Comparison of ENCODE assay signal across 22 mouse cellular contexts in genomic region chr11:67672140-67672539, GRCm38 (mm10). TPM values are rescaled to one million over a fixed set of nuclear protein-coding genes. Genes with fewer than 3 reads are reported as not detected.
DNase-seq lines count a peak whose midpoint lies in the region; ATAC-seq lines count a peak whose summit lies in the region.
"Had no signal": no experiment of that assay in that cellular context is flagged by ENCODE, and none has a peak within 500 bp of the region (broad histone marks: within the 10 kb centered on the region; RNA-seq: fewer than 3 reads in every experiment).

No protein-coding gene starts in this region.

- H3K4me2 ChIP-seq in liver, embryonic 11.5 days = no peak overlapping the region
- H3K4me2 ChIP-seq: forebrain, embryonic 12.5 days; hindbrain, embryonic 15.5 days; kidney, embryonic 15.5 days had no signal

- no peaks in the 10 kb centered on the region for H3K36me3 ChIP-seq in liver, embryonic 11.5 days (ENCODE audit: control insufficient read depth, insufficient read depth, low read length)
- H3K36me3 ChIP-seq: forebrain, embryonic 12.5 days; G1E; hindbrain, embryonic 15.5 days; kidney, embryonic 15.5 days had no signal

- H3K4me1 ChIP-seq in liver, embryonic 11.5 days (replicated peaks; ENCODE audit: control insufficient read depth, insufficient read depth, low read length) = no peaks in the 10 kb centered on the region
- H3K4me1 ChIP-seq: forebrain, embryonic 12.5 days had no signal

- no peak for ATAC-seq in liver, embryonic 11.5 days (replicated peaks; ENCODE audit: low FRiP score)
- ATAC-seq: CD4-positive, CD25-positive, alpha-beta regulatory T cell, adult 4 months; intestine, embryonic 16.5 days had no signal

- 71% methylated on average over 5 of the region's 5 CpGs for WGBS in liver, embryonic 11.5 days

- intact Hi-C loops in heart, postnatal 36 days (cut with DNase I) = no loop called here

- no peaks in the 10 kb centered on the region for H3K9me3 ChIP-seq in liver, embryonic 11.5 days (ENCODE audit: control insufficient read depth, low read length)
- H3K9me3 ChIP-seq: forebrain, embryonic 12.5 days; hindbrain, embryonic 15.5 days; kidney, embryonic 15.5 days had no signal

- H3K9ac ChIP-seq in liver, embryonic 11.5 days (ENCODE audit: low read depth, low read length) = no peak overlapping the region
- H3K9ac ChIP-seq: forebrain, embryonic 12.5 days; hindbrain, embryonic 15.5 days; kidney, embryonic 15.5 days had no signal

- H3K27me3 ChIP-seq in liver, embryonic 11.5 days (replicated peaks; ENCODE audit: control insufficient read depth, insufficient read depth, low read length) = no peaks in the 10 kb centered on the region
- H3K27me3 ChIP-seq: forebrain, embryonic 12.5 days; hindbrain, embryonic 15.5 days; kidney, embryonic 15.5 days had no signal

- no peak overlapping the region for H3K27ac ChIP-seq in liver, embryonic 11.5 days (ENCODE audit: low read depth, low read length)
- H3K27ac ChIP-seq: forebrain, embryonic 12.5 days; hindbrain, embryonic 15.5 days; kidney, embryonic 15.5 days had no signal

- peak; percentile 68 for DNase-seq in cerebellum, adult 11-12 months
- DNase-seq in cerebellum, adult 8-10 months = no peak
- DNase-seq in heart, adult 18-20 months = peak; percentile 21 to 23
- no peak for DNase-seq in heart, postnatal 36 days
- DNase-seq in right cerebral cortex, adult 18-20 months = peak; percentile 77
- no peak for DNase-seq in right cerebral cortex, postnatal 10 days (ENCODE audit: low spot score in 2 of 2)
- DNase-seq in liver, embryonic 11.5 days (ENCODE audit: low spot score) = no peak
- no peak for DNase-seq in layer of hippocampus, postnatal 14 days (ENCODE audit: low spot score in 2 of 2)
- DNase-seq: liver; lung, adult 2 months; lung, postnatal 36 days; thymus, postnatal 25 days had no signal

- H3K4me3 ChIP-seq in liver, embryonic 11.5 days (ENCODE audit: low read depth, low read length) = no peak overlapping the region
- H3K4me3 ChIP-seq: forebrain, embryonic 12.5 days; hindbrain, embryonic 15.5 days; kidney, embryonic 15.5 days had no signal

RNA-seq across cellular contexts. Expression of gene Rcvrn, which starts 23.0 kb away (rescaled TPM):
- not detected for total RNA-seq in heart, adult 18-20 months (2021)
- not detected for total RNA-seq in heart, postnatal 36 days (2021)
- not detected in 2 replicates for polyA plus RNA-seq in liver, embryonic 11.5 days (2014; fragmentation: Nextera tagmentation; extraction: Ambion mirVana)
- 1 to 10 TPM; 1.7 to 2.4 TPM for total RNA-seq in layer of hippocampus, postnatal 14 days (2021)
- total RNA-seq: G1E; granulocyte monocyte progenitor cell, adult 5-6 weeks; midbrain, postnatal 0 days had no signal
- polyA plus RNA-seq: CD4-positive, CD25-positive, alpha-beta regulatory T cell, adult 4 months; forebrain, embryonic 12.5 days; G1E; hindbrain, embryonic 15.5 days; intestine, embryonic 16.5 days; kidney, embryonic 15.5 days; large intestine, adult 2 months; midbrain, postnatal 0 days; testis, adult 2 months had no signal

Comparison
In these comparisons a context has a peak if more than half of its experiments do, and no peak if none do; other contexts are left out.
1. DNase-seq: peak in cerebellum, adult 11-12 months (single experiment), heart, adult 18-20 months (2 of 2) and right cerebral cortex, adult 18-20 months (single experiment); none in cerebellum, adult 8-10 months (single experiment), heart, postnatal 36 days (0 of 2), right cerebral cortex, postnatal 10 days (0 of 2), liver, embryonic 11.5 days (single experiment) and layer of hippocampus, postnatal 14 days (0 of 2).